Mouse (Mus musculus) cerebellum, postnatal 4 days (tissue): ENCODE results near the gene Rnf43.

ENCODE experiments used
- DNase-seq, 2 experiments: peaks; one replicate each; pipeline ENCODE4 v3.0.0; 2022; ENCODE audit warnings: low spot score in 2 of 2, mixed read lengths in 1 of 2

Gene Rnf43

DNA sequence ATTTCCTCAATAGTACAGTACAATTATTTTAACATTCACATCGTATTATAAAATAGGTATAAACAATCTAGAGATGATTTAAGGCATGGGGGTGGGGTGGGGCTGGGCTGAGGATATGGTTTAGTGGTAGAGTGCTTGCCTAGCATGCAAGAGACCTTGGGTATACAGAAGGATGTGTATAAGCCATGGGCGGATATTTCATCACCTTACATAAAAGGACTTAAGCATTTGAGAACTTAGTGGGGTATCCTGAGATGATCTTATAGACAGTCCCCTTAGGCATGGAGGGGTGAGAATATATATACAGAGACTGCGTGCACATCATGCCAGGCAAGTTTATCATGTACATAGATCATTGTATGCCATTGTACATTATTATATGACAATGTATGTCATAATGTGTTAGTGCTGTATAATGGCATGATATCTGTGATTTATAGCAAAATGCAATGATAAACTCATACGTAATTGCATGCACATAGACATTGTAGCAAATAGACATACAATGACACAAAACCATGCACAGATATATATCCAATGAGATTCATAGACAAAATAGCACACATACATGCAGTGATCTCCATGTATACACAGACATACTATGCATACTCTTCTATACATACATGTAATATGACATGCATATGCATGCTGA is 96.6 kb downstream of the Rnf43 start:
- DNase-seq: no peak

DNA sequence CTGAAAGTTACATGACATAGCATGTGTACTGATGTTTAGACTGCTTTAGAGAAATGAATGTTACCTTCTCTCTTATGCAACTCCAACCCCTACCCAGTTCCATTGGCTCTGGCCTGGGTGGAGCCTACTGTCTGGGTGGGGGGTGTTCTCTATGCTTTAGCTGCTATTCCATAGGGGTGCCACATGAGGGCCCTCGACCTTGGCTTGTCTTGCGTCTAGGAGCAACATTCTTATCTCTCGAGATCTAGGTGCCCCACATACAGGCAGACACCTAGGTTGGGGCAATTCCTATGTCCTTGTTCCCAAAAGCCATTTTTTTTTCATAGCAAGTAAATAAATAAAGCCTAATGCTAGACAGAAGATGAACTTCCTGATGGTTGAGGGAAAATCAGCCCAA is 97.1 kb downstream of the Rnf43 start:
- peak in 1 of 2 experiments; percentile 39 for DNase-seq

DNA sequence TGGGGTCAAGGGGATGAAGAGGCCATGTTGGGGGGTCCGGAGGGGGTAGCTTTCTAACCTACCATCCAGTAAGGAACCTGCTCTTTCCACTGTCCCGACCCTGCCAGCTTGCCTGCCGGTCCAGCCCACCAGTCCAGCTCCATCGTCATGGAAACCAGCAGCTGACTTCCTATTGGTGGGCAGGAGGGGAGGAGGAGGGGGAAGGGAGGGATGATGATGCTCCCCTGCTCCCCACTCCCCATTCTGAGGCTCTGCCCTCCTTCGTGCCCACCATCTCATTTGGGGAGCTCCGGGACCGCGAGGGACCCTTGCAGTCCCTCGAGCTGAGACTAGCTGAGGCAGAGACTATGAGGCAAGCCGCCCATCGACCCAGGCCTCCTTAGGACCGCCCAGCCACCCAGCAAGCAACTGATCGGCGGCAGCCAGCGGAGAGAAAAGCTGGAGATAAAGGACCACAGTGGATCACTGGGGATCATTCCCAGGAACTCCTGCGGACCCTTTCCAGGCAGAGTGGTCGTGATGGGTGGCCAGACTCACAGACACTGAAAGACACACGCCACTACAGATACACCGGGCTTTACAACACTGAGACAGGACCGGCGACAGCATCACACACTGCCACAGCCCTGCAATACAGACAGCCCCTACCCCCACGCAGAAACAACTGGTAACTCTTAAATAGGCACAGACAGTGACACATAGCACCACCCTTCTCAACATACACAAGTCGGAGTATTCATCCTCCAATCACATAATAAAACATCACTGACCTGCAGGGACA is 98.0 kb downstream of the Rnf43 start, which contains the start of gene Tspoap1:
TSS of gene Tspoap1 (plus strand) at position 241 of the 781 bp plus-strand sequence.
- peak in 1 of 2 experiments; percentile 67 for DNase-seq

DNA sequence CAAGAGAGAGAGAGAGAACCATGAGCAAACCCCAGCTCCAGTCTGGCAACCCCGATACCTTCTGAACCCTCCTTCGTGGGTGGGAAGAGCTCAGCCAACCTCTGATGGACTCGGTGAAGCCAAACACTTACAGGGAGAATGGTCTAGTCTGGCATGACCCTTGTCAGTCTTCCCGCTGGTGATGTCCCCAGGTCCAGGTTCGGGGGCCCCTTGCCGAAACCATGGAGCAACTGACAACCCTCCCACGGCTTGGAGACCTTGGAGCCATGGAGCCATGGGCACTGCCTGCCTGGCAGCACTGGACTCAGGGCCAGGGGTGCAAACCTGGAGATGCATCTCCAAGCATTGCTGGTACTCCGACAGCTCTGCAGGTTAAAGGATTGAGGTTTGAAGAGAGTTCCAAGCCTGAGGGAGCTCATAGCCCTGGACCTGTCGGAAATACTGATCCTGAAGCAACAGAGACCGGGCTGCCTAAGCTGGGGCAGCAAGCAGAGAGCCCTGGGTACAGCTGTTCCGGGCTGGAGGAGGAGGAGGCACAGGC is 98.7 kb downstream of the Rnf43 start:
- no peak for DNase-seq

DNA sequence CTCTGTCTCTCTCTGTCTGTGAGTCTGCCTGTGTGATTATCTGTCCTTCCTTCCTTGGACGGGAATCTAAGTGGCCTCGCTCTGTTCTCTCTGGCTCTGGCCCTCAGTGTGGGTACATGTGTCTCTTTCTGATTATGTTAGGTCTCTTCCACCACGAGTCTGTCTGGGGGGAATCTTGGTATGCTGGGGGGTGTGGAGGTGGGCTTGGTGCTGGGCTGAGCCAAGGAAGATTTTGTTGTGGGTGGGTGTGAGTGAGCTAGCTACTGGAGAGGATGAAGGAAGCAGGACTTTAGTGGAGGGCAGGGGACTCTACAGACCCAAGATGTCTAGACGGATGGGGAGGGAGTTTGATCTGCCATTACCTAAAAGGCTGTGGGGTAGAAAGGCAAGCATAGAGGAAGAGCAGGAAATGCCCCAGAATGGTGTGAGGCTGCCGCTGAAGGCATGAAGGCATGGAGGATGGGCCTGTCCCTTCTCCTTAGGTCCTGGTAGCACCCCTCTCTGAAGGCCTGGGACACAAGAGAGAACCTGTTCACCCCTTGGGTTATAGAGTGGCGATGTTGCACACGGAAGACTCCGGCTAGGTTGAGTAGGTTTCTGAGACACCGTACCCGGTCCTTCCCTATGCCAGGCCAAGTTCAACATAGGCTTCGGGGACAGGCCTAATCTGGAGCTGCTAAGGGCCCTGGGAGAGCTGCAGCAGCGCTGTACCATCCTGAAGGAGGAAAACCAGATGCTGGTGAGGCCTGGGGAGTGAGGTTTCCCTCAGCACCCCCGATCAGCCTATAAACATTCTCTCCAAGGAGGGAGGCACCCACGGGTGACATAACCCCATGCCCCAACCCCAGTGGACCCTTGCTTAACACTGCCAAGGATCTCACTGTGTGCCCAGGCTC is 99.5 kb downstream of the Rnf43 start:
- DNase-seq: no peak

DNA sequence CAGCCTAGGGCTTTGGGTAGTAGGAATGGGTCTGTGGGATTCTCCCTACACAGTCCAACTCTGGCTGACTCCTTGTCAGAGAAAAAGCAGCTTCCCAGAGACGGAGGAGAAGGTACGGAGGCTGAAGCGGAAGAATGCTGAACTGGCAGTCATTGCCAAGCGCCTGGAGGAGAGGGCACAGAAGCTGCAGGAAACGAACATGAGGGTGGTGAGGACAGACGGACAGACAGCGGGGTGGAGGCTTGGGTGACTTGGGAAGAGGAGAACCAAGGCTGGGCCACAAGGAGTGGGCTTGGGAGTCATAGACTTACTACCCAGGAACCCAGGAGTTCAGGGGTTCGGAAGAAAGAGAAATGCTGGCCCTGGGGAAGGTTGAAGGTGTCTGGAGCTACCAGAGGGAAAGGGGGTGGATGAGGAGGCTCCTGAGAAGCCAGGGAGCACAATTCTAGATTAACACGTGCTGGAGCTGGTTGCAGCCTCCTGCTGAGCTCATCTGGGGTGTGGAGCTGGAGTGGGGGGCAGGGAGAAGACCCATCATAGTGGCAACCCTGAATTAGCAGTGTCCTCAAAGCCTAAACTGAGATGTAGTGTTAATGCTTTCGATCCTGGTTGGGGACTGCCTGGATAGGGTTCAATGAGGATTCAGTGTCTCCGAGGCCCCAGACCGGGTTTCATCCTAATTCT is 100.3 kb downstream of the Rnf43 start:
- no peak for DNase-seq

DNA sequence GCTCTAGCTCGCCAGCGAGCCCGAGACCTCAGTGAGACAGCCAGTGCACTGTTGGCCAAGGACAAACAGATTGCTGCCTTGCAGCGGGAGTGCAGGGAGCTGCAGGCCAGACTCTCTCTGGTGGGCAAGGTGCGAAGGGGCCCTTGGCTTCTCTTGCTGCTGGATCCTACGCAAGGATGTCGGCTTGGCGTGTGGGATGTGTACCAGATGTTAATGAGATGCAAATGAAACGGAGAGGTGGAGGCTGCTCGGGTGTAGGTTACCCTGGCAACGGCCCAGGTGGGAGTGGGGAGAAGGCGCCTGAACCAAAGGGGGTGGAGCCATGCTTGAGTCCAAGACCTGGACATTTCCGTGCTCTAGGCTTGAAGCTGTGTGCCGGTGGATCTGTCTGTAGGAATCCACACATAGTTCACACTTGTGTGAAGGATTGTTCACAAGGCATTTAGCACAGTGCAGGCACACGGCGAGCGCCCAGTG is 101.0 kb downstream of the Rnf43 start:
- peak in 1 of 2 experiments; percentile 64 for DNase-seq

DNA sequence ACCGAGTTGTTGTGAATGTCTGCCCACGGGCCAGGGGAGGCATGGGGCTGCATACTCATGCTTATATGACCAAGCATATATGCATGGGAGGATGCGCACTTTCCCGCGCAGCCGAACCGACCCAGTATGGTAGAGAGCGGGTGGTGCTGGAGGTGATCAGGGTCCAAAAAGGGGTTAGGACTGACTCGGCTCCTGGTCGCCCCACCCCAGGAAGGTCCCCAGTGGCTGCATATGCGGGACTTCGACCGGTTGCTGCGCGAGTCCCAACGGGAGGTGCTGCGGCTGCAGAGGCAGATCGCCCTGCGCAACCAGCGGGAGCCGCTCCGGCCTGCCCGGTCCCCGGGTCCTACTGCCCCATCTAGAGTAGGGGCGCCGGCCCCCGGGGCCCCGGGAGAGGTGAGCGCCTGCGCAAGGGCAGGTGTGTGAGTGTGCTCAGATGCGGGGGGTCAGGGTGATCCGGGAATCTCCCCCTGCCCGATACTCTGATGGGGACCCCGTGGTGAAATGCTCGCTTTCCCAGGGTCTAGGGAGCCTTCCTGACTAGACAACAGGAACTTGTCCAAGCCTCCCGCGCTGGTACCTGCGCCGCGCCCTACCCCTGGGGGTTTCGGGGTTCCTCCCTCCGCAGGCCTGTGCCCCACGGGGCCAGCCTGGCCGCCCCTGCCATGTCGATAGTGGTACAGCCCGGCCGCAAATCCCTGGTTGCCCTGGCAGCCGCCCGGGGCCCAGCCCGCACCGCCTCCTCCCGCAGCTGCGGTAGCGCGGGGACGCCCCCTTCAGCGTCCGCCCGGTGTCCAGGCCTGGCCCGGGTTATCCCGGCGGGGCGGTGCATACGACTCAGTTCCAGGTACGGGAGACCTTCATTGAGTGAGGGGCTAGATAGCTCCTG is 101.7 kb downstream of the Rnf43 start:
- peak in 1 of 2 experiments; percentile 49 for DNase-seq

DNA sequence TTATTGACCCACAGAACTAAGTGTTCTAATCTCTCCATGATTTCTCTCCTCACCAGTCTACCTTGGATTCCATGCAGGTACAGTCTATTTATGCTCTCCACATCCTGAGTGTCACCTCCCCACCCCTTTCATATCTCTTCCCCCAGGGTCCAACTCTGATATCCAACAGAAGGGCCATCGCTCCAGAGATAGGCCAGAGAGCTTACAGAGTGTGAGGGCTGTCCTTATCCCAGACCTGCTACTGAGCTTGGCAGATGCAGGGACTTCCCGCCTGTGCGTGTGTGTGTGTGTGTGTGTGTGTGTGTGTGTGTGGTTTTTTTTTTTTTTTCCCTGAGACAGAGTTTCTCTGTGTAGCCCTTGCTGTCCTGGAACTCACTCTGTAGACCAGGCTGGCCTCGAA is 106.2 kb downstream of the Rnf43 start:
- DNase-seq: no peak

DNA sequence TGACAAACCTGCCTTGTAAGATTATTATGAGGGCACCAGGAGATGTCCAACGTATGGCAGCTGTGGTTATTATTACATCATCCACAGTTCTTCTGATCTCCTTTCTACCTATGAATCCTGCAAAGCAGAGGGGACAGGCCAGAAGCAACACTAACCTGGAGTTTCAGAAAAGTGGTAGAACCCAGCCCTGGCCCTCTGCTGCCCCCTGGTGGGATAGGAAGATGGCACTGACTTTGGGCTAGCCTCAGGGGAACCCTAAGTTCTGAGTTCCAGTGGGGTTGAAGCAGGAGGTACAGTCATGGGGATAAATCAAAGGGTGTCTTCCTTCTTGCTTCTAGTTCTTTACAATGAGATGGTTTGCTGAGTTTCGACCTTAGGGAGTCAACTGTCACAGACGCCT is 108.5 kb downstream of the Rnf43 start:
- peak; percentile 61 to 70 for DNase-seq

DNA sequence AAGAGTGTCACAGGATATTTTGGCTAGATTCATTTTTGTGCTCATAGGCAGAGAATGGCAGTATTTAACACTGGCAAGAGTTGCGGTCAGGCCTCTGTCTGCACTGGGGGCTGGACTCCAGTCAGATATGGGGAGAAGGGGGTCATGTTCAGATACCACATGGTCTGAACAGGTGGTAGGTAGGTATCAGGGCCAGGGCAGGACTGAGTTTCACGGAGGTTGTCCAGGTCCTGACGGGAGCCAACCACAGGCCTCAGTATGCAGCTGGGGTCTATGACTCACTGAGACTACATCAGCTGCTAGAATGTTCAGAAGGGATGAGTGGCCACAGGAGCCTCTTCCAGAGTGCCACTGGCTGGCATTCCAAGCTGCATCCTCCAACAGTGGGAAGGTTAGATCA is 109.8 kb downstream of the Rnf43 start:
- DNase-seq: no peak

DNA sequence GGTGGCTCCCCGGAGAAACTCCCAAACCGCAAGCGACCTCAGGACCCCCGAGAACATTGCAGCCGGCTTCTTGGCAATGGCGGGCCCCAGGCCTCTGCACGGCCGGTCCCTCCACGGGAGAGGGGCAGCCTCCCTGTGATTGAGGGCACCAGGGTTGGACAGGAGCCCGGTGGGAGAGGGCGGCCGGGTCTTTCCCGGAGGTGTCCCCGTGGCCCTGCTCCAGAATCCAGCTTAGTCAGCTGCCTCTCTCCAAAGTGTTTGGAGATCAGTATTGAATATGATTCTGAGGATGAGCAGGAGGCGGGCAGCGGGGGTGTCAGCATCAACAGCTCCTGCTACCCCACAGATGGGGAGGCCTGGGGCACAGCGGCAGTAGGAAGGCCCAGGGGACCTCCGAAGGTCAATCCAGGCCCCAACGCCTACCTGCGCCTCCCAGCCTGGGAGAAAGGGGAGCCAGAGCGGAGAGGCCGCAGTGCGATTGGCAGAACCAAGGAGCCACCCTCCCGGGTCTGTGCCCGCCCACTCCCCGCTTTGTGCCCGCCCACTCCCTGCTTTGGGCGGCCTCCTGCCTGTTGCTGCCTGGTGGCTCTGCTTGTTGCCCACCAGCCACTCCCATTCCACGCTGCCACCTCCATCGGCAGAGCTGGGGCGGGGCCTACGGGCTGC is 115.7 kb downstream of the Rnf43 start:
- peak in 1 of 2 experiments; percentile 71 for DNase-seq

DNA sequence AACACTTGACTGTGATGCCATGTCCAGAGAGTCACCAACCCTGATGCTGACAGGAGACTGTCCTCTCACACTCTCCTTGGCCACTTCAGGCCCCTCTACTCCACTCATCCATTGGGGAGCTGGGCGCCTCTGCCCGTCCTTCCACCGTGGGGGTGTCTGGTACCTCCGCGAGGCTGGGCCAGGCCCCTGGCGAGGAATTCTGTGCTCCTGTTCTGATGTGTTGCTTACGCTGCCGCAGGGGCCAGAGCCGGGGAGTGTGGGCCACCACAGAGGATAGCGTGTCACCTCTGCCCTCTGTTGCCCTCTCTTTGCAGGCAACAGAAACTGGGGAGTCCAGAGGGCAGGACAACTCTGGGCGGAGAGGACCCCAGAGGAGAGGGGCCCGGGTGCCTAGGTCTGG is 116.4 kb downstream of the Rnf43 start:
- no peak for DNase-seq

DNA sequence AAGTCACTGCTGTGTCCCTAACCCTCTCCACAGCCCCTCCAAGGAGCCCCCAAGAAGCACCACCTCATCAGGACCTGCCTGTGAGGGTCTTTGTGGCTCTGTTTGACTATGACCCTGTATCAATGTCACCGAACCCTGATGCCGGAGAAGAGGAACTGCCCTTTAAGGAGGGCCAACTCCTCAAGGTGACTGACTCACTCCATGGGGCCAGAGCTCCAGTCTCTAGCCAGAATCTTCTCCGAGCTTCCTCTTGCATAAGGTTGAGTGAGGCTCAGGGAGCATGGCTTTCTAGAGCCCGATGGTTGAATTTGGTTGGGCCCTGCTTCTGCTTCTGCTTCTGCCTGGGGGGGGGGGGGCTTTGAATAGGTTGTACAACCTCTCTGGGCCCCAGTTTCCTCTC is 116.9 kb downstream of the Rnf43 start:
- DNase-seq: no peak

DNA sequence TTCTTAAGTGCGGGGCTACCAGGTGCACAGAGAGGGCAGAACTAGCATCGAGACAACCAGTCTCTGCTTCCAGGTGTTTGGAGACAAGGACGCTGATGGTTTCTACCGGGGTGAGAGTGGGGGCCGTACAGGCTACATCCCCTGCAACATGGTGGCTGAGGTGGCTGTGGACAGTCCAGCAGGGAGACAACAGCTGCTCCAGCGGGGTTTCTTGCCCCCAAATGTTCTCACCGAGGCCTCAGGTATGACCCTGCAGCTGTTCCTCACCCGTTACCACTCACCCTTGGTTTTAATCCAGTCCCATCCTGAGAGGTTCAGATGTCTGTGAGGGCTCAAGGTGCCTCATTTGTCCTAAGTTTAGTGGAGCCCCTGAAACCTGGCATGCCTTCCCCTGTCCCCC is 117.6 kb downstream of the Rnf43 start:
- no peak for DNase-seq
